Mouse (Mus musculus) cerebellum, adult 9-11 months (tissue): ENCODE measurements at regions not wholly inside any gene's neighbourhood (a gene's known extent, or its start where the extent isn't known, plus 50 kb on each side); places are given as distances from the start of the nearest gene placed in this dataset.
A peak's percentile ranks its signal among the peaks of the same experiment; 100 is the strongest.

Experiments used
- DNase-seq: peaks from one replicate; pipeline ENCODE4 v3.0.0; 2022

DNA sequence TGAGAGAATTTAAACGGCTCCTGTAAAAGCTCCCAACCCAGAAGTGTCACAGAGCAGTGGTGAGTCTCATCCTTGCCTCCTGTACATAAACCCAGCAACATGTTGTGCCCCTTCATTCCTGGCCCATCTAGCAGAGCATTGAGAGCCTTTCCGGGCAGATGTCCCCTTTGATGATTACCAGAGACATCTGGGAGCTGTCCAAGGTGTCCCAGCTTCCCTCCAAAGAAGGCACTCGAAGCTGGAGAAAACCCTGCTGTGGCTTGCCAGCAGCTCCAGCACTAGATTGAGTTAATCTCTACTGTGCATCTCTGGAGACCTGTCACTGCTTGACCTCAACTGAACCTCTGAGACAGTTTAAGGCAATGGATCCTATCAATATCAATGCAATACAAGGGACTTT, 86.4 kb upstream of the Mycn start:
- DNase-seq, result no peak

DNA sequence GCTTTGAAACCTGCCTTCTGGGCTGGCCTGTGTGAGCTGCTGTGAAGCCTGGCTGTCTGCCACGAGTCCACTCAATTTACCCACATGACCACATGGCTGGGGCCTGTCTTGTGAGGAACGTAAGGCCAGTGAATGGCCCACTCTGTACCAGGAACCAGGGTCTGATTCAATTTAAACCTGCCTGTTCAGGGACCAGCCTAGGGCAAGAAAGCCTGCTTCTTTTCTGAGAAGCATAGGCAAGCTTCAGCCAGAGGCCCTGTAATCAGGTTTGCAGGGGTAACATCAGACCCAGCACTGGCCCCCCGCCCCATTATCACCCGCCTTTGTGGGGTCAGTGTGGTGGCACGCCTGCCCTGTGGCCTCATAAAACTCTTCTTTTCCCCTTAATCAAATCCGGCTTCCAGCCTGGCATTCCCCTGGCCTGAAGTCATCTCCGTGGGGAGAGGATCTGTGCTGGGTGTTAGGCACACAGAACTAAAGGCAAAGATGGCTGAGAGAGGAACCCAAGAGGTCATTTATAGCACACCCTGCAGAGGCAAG, 84.4 kb upstream of the Mycn start:
- DNase-seq, result no peak

DNA sequence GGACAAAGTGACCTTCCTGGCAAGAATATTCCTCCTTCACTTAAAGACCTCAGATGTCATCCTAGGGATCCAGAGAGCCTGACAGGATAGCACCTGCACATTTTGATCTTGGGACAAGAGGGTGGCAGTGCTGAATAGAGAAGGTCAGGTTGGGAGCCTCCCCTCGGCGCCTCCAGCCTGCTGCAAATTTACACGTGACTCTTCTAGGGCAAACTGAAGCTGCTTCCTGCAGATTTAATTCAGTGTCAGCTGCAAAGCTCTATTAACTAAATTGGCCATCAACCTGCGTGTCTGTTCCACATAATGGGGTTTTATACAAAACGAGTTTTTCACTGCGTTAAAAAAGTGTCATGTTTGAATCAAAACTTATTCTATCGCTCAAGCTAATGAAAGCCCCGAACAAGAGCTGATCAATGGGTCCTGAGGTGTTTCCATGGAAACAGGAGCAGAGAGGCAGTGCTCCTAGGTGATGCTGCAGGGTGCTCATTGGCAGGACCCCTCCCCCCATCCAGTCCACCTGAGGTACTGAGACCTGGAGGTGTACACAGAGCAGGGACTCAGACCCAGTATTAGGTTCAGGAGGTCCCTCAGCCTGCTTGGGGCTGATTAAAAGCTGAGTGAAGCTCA, 82.6 kb upstream of the Mycn start:
- peak; percentile 11 for DNase-seq

DNA sequence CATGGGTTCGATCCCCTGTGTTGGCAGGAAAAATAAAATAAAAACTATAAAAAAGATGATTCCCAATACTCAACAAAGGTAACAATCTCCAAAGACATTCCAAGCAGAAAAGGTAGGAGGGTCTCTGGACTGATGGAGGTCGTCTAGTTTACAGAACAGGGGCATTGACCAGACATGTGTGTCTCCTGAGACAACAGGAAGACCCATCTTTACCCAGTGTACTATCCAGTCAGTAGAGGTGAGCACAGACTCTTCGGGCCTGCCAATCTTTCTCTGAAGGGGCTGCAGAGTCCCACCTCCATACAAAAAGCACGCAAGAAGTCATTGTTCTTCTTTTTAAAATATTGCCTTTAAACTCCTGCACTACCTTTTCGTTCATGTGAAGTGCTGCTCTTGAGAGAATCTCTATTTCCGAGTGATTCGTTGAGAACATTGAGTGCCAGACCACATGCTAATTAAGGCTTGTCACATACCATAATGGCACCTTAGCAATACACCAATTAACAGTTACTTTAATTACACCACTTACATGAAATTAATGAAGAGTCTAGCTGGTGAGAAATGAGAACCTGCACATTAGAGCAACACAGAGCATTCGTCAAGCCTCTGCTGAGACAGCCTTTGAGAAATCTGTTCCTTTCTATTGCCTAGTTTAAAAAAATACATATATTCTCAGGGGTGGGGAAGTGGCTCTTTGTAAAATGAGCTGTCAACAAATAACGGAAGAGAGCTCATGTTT, 69.5 kb upstream of the Mycn start:
- no peak for DNase-seq

DNA sequence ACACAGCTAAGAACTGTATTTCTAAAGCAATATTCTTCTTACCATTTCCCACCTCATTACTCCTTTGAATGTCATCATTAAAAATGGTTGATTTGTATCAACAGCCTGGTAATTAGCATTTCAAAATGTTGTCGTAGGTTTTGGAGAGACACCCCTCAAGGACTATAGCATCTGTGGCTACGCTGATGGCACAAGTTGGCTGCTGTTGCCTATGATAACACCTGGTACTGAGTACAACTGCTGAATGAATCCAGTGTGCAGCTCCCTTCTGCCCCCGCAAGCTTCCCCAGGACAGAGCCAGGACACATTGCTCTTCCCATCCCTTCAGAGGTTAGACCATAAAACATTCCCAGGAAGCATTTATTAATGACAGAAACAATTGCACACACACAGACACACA, 68.7 kb upstream of the Mycn start:
- no peak for DNase-seq

DNA sequence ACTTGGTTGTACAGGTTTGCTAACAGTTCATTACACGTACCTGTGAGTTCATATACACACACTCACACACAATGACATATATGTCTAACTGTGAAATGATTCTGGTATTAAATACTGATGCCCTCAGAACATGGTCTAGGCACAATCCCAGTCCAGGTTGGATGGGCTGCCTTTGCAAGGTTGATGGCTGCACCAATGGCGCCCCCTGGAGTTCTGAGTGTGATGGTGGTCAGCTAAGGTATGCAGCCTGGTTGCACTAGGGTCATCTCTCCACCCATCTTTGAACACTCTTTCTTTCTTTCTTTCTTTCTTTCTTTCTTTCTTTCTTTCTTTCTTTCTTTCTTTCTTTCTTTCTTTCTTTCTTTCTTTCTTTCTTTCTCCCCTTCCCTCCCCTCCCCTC, 67.8 kb upstream of the Mycn start:
- no peak for DNase-seq

DNA sequence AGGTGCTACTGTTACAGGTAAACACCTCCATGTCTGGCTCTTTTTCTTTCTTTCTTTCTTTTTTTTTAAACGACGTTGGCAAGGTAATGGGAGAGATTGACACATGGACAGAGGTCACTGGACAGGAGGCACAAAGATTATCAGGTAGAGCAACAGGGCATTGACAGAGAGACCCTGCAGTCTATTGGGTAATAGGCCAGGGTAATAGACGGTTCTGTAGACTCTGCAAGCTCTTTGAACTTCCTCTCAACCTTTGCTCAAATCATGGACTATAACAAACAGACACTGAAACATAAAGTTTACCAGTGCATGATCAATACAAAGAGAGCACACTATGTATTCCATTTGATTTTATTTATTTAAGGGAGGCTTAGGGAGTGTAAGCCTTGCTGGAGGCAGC, 61.0 kb upstream of the Mycn start:
- DNase-seq, result no peak

DNA sequence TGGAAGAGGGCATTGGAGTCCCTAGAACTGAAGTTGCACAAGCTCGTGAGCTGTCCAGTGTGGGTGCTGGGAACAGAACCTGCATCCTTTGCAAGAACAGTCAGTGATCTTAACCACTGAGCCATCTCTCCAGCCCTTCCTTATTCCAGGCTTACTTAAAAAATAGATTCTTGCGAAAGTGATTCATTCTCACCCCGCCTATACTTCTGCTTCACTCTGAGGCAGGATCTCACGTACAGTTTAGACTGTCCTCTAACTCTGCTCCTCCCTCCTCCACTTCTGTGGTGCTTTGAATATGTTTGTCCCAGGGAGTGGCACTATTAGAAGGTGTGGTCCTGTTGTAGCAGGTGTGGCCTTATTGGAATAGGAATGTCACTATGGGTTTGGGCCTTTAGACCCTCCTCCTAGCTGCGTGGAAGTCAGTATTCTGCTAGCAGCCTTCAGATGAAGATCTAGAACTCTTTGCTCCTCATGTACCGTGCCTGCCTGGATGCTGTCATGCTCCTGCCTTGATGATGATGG, 60.4 kb upstream of the Mycn start:
- DNase-seq, result no peak

DNA sequence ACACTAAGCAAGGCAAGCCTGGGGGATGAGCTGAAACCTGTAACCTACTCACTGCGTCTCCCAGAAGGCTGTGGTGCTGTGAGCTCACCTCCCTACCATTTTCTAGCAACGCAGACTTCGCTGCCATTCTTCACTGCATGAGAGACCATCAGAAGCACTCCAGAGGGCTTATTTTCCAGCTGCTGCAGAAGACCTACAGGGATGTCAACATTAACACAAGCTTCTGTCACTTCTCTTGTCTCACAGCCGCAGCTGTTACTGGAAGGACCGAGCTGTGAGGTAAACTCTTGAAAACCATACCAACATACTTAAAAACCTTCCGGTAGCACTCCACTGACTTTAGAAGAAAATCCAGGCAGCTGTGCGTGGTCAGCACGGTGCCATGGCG, 54.3 kb upstream of the Mycn start:
- DNase-seq, result no peak

DNA sequence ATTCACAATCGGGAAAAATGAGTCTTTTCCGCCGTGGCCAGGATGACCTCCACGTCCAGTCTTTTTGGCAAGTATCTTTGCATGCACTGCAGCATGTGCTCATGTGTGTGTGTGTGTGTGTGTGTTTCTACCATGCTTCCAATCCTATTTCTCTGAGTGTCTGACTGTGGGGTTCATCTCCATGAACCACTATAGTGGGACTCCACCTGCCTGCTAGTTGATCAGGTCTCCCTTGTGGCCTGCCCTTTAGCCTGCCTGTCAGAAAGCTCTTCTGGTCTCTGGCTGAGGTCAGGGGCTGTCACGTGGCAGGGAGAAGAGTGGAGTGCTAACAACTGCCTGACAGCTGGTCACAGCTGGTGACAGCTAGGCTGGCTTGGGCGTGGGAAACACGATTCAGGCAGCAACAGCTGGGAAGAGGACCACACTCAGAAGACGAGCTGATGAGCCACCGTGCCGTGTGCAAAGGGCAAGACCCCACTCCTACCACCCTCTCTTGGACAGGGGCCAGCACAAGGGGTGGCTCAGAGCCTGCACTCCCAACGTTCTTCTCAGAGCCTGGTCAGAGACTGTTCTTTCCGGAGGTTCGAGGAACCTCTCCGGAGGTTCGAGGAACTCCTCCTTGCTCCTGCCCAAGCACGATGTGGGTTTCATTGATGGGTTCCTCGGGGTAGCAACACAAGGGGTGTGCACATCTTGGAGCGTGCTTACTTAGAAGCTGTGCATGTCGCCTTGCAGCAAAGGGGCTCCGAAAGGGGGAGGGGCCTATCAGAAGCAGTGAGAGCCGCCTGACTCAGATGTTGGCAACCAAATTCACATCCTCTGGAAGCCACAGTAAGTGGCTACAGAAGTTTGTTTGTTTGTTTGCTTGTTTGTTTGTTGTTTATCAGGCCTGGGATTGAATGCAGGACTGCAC, 53.6 kb upstream of the Mycn start:
- no peak for DNase-seq

DNA sequence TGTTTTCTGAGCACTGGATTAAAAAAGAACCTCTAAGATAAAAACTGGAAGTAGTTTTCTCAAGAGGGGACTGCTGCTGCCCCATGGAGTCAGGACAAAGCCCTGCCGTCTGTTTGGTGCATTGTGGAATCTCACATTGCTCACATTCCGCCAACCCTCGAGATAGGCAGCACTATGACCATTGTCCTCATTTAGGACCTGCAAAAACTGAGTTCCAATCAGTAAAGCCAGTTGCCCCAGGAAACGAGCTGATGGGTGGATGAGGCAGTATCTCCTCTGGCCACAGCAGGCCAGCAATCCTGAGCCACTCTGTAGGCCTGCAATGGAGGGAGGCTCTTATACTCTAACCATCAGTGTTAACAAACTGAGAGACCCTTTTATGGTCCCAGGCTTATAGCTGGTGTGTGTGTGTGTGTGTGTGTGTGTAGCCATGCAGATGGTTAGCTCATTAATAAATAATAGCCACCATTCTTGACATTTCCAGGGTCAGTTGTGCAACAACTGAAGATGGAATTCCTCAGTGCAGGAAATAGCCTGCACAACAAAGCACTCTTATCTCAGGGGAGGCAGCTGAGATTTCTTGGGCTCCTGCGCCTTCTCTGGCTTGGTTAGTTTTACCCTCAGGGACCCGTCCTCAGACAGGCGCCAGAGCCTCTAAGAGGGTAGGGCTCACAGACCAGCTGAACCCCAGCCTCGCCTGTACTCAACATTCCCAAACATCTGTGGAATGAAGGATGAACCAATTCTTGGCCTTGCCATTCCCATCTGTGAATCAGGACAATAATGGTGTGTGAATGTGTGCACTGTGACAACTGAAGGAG, 52.4 kb upstream of the Mycn start:
- DNase-seq, result no peak
